ENCODE assay signal across 16 mouse cellular contexts in genomic region chr3:81925856-81926255, GRCm38 (mm10). TPM values are rescaled to one million over a fixed set of nuclear protein-coding genes. Genes with fewer than 3 reads are reported as not detected.
DNase-seq lines count a peak whose midpoint lies in the region; ATAC-seq and TF ChIP-seq lines count a peak whose summit lies in the region.
"Had no signal": no experiment of that assay in that cellular context is flagged by ENCODE, and none has a peak within 500 bp of the region (broad histone marks: within the 10 kb centered on the region; RNA-seq: fewer than 3 reads in every experiment).

No protein-coding gene starts in this region.

- under 1% methylated on average over 5 of the region's 5 CpGs for WGBS in thymus, adult 2 months

- H3K36me3 ChIP-seq in CH12.LX (replicated peaks in 1 of 2; ENCODE audit: control insufficient read depth in 1 of 2, insufficient read depth in 1 of 2, low read length in 1 of 2): no peaks in the 10 kb centered on the region
- H3K36me3 ChIP-seq in thymus, adult 2 months (ENCODE audit: control insufficient read depth, insufficient read depth, low read length): no peaks in the 10 kb centered on the region
- H3K36me3 ChIP-seq: forebrain, embryonic 10.5 days had no signal

- no peak for TF ChIP-seq POLR2A in CH12.LX (IDR thresholded peaks at IDR 0.05; ENCODE audit: low read depth, low read length)
- no peak for TF ChIP-seq POLR2A in thymus, adult 2 months (IDR thresholded peaks at IDR 0.05; ENCODE audit: control insufficient read depth, extremely low read depth, insufficient read depth, low read length, poor library complexity)

- no peak for TF ChIP-seq CTCF in layer of hippocampus, adult 2 months (conservative IDR thresholded peaks at IDR 0.05)
- no peak for TF ChIP-seq CTCF in CH12.LX (conservative IDR thresholded peaks at IDR 0.05 in 1 of 2, IDR thresholded peaks at IDR 0.05 in 1 of 2; ENCODE audit: low read depth in 2 of 2, low read length in 2 of 2)
- no peak for TF ChIP-seq CTCF in thymus, adult 2 months (IDR thresholded peaks at IDR 0.05; ENCODE audit: borderline replicate concordance, control insufficient read depth, extremely low read depth, insufficient read depth, low read length, poor library complexity)

- peaks cover 17 to 63% of the 10 kb centered on the region in 2 experiments for H3K4me1 ChIP-seq in CH12.LX (ENCODE audit: control insufficient read depth in 1 of 2, insufficient read depth in 2 of 2)
- peaks cover 6% of the 10 kb centered on the region; the same call in 1 of the 2 replicates for H3K4me1 ChIP-seq in thymus, adult 2 months (replicated peaks; ENCODE audit: control insufficient read depth, insufficient read depth, low read length)

- dilution Hi-C loops in CH12.LX (cut with MboI; ENCODE audit: extremely low pct_ligation_motif_present, extremely low pct_unique_long_range_greater_than_20kb, low sequenced_read_pairs): no loop called here

- no peak for DNase-seq in layer of hippocampus, adult 2 months (ENCODE audit: low spot score in 2 of 2)
- no peak for DNase-seq in layer of hippocampus, postnatal 25 days (ENCODE audit: extremely low spot score in 1 of 2, low spot score in 1 of 2)
- DNase-seq in CH12.LX (ENCODE audit: extremely low read depth): peak; percentile 95
- peak; percentile 51 for DNase-seq in thymus, adult 2 months
- DNase-seq in yolk sac, embryonic 10.5 days (ENCODE audit: low spot score): no peak
- no peak for DNase-seq in frontal cortex, postnatal 10 days (ENCODE audit: low spot score in 2 of 2)
- DNase-seq: cerebellum, adult 2 months; kidney, adult 11 months; lung, postnatal 14 days had no signal

- no peaks in the 10 kb centered on the region for H3K79me2 ChIP-seq in CH12.LX (replicated peaks; ENCODE audit: control insufficient read depth, extremely low read depth, insufficient read depth, poor library complexity, severe bottlenecking)

- ATAC-seq in megakaryocyte-erythroid progenitor cell, adult 5-6 weeks (replicated peaks; ENCODE audit: low FRiP score, low TSS enrichment, poor library complexity, severe bottlenecking): 0 out of 2 replicates have a peak, but pooled peaks have one; percentile 32
- ATAC-seq in erythroblast, adult 5-6 weeks (replicated peaks; ENCODE audit: low FRiP score, poor library complexity, severe bottlenecking): no peak

- no peak; the same call in 1 of the 2 replicates for TF ChIP-seq RAD21 in CH12.LX (IDR thresholded peaks at IDR 0.05; ENCODE audit: low read depth, low read length)

- H3K27me3 ChIP-seq in CH12.LX (replicated peaks): no peaks in the 10 kb centered on the region
- H3K27me3 ChIP-seq in thymus, adult 2 months (ENCODE audit: control insufficient read depth, insufficient read depth, low read length): no peaks in the 10 kb centered on the region

- no peak overlapping the region for H3K4me3 ChIP-seq in layer of hippocampus, adult 2 months
- no peak overlapping the region for H3K4me3 ChIP-seq in CH12.LX (replicated peaks in 1 of 3; ENCODE audit: low read depth in 2 of 3, low read length in 2 of 3, poor library complexity in 1 of 3)
- H3K4me3 ChIP-seq in thymus, adult 2 months (ENCODE audit: control insufficient read depth, insufficient read depth, low read length): no peak overlapping the region
- H3K4me3 ChIP-seq: forebrain, embryonic 10.5 days had no signal

- peak overlapping the region; percentile 61; the same call in 1 of the 2 replicates for H3K4me2 ChIP-seq in CH12.LX (ENCODE audit: insufficient read depth, low read depth, poor library complexity, severe bottlenecking)

- H3K9ac ChIP-seq in CH12.LX (ENCODE audit: insufficient read depth, low read depth): no peak overlapping the region

- no peaks in the 10 kb centered on the region for H3K9me3 ChIP-seq in CH12.LX (replicated peaks; ENCODE audit: low read length)
- H3K9me3 ChIP-seq: forebrain, embryonic 10.5 days had no signal

- TF ChIP-seq EP300 in CH12.LX (IDR thresholded peaks at IDR 0.05; ENCODE audit: low read length): peak; percentile 100

- in situ Hi-C loops in CH12.LX (cut with MboI; ENCODE audit: low pct_ligation_motif_present, low pct_unique_long_range_greater_than_20kb, low sequenced_read_pairs): loop anchor here (5.0 to 10.0 kb wide), 2 partner anchors 159 to 891 kb away; partner anchors contain the start of gene Pdgfc

- H3K27ac ChIP-seq in layer of hippocampus, adult 2 months: peak overlapping the region; percentile 43; the same call in 1 of the 2 replicates
- H3K27ac ChIP-seq in CH12.LX (ENCODE audit: insufficient read depth, low read depth): peak overlapping the region; percentile 68
- no peak overlapping the region for H3K27ac ChIP-seq in thymus, adult 2 months (ENCODE audit: control insufficient read depth, insufficient read depth, low read length)
- H3K27ac ChIP-seq: forebrain, embryonic 10.5 days had no signal

TF ChIP-seq in CH12.LX, 34 proteins besides CTCF, POLR2A, EP300 and RAD21 (continues in another document):
- TF ChIP-seq CHD2 (IDR thresholded peaks at IDR 0.05; ENCODE audit: low read length) (peak; percentile 89), E2F4 (IDR thresholded peaks at IDR 0.05; ENCODE audit: insufficient replicate concordance, low read depth, low read length) (no peak), NELFE (IDR thresholded peaks at IDR 0.05; ENCODE audit: low read depth, low read length) (no peak), ZNF384 (IDR thresholded peaks at IDR 0.05; ENCODE audit: low read depth, low read length) (no peak; the same call in none of the 2 replicates), NRF1 (IDR thresholded peaks at IDR 0.05; ENCODE audit: low read depth, low read length) (no peak), RCOR1 (conservative IDR thresholded peaks at IDR 0.05; ENCODE audit: low read depth, low read length) (peak; percentile 98), USF2 (conservative IDR thresholded peaks at IDR 0.05; ENCODE audit: low read depth, low read length) (no peak), USF1 (IDR thresholded peaks at IDR 0.05; ENCODE audit: low read depth, low read length) (no peak), GABPA (IDR thresholded peaks at IDR 0.05; ENCODE audit: insufficient replicate concordance, low read depth, low read length) (no peak), TBP (conservative IDR thresholded peaks at IDR 0.05; ENCODE audit: low read depth, low read length) (0 out of 2 replicates have a peak, but pooled peaks have one; percentile 24), SMC3 (IDR thresholded peaks at IDR 0.05; ENCODE audit: low read depth, low read length) (peak; percentile 3; the same call in 1 of the 2 replicates), MYC (IDR thresholded peaks at IDR 0.05; ENCODE audit: low read depth, low read length) (peak; percentile 97), UBTF (IDR thresholded peaks at IDR 0.05; ENCODE audit: low read depth, low read length) (no peak), MEF2A (IDR thresholded peaks at IDR 0.05; ENCODE audit: borderline replicate concordance, low read depth, low read length) (peak; percentile 99), HCFC1 (IDR thresholded peaks at IDR 0.05; ENCODE audit: low read depth, low read length) (peak; percentile 36; the same call in 1 of the 2 replicates), JUN (IDR thresholded peaks at IDR 0.05; ENCODE audit: insufficient read depth, low read depth, low read length) (peak; percentile 34; the same call in 1 of the 2 replicates), BHLHE40 (IDR thresholded peaks at IDR 0.05; ENCODE audit: low read depth, low read length) (peak; percentile 90), MAFK (IDR thresholded peaks at IDR 0.05; ENCODE audit: insufficient replicate concordance, low read length) (peak; percentile 91), ZC3H11A (IDR thresholded peaks at IDR 0.05; ENCODE audit: low read depth, low read length) (no peak), KAT2A (IDR thresholded peaks at IDR 0.05; ENCODE audit: insufficient replicate concordance, low read length) (no peak), CHD1 (IDR thresholded peaks at IDR 0.05; ENCODE audit: low read depth, low read length) (no peak), SIN3A (IDR thresholded peaks at IDR 0.05; ENCODE audit: low read length) (peak; percentile 81), MAZ (IDR thresholded peaks at IDR 0.05; ENCODE audit: low read depth, low read length) (no peak)

RNA-seq across cellular contexts. Expression of gene Ctso, which starts 6.5 kb away (rescaled TPM):
- 10 to 100 TPM; 19.1 to 19.9 TPM for total RNA-seq in layer of hippocampus, adult 2 months (2021)
- total RNA-seq in layer of hippocampus, postnatal 25 days (2021): 10 to 100 TPM; 16.8 to 19.8 TPM
- 20.2 and 21.1 TPM in 2 replicates for total RNA-seq in CH12.LX (2012; rRNA removed)
- total RNA-seq in CH12.LX (2014; rRNA removed): 41.7 and 42.9 TPM in 2 replicates
- 37.4 and 39.2 TPM in 2 replicates for polyA plus RNA-seq in CH12.LX (2012; ENCODE audit: insufficient read length, low read depth)
- 9.1 and 11.2 TPM in 2 replicates for total RNA-seq in megakaryocyte-erythroid progenitor cell, adult 5-6 weeks (2014; fragmentation: Nextera tagmentation)
- total RNA-seq in megakaryocyte-erythroid progenitor cell, adult 5-6 weeks (2017): 2.8 and 7.4 TPM in 2 replicates
- polyA plus RNA-seq in thymus, adult 2 months (2012; rRNA removed): 7.4 and 8.1 TPM in 2 replicates
- 3.7 and 5.6 TPM in 2 replicates for total RNA-seq in erythroblast, adult 5-6 weeks (2015; ENCODE audit: low replicate concordance)
- 0.84 and 7.1 TPM in 2 replicates for total RNA-seq in erythroblast, adult 5-6 weeks (2017; ENCODE audit: low replicate concordance)

RNA-seq across cellular contexts. Expression of gene Tdo2, which starts 50.1 kb away (rescaled TPM):
- 10 to 100 TPM; 15.9 to 16.1 TPM for total RNA-seq in layer of hippocampus, adult 2 months (2021)
- total RNA-seq in layer of hippocampus, postnatal 25 days (2021): 10 to 100 TPM; 16.3 to 19.4 TPM
- total RNA-seq in CH12.LX (2012; rRNA removed): not detected in 2 replicates
- total RNA-seq in CH12.LX (2014; rRNA removed): not detected in 2 replicates
- 0.41 and 0.86 TPM in 2 replicates for polyA plus RNA-seq in CH12.LX (2012; ENCODE audit: insufficient read length, low read depth)
- not detected in 2 replicates for total RNA-seq in megakaryocyte-erythroid progenitor cell, adult 5-6 weeks (2014; fragmentation: Nextera tagmentation)
- not detected in 2 replicates for total RNA-seq in megakaryocyte-erythroid progenitor cell, adult 5-6 weeks (2017)
- polyA plus RNA-seq in thymus, adult 2 months (2012; rRNA removed): 1.1 and 2.3 TPM in 2 replicates
- not detected in 2 replicates for total RNA-seq in erythroblast, adult 5-6 weeks (2015; ENCODE audit: low replicate concordance)
- total RNA-seq in erythroblast, adult 5-6 weeks (2017; ENCODE audit: low replicate concordance): not detected in 2 replicates

RNA-seq across cellular contexts. Expression of gene Asic5, which starts 56.2 kb away (rescaled TPM):
- not detected for total RNA-seq in layer of hippocampus, adult 2 months (2021)
- total RNA-seq in layer of hippocampus, postnatal 25 days (2021): not detected
- not detected in 2 replicates for total RNA-seq in CH12.LX (2012; rRNA removed)
- not detected in 2 replicates for total RNA-seq in CH12.LX (2014; rRNA removed)
- polyA plus RNA-seq in CH12.LX (2012; ENCODE audit: insufficient read length, low read depth): not detected in 2 replicates
- not detected in 2 replicates for total RNA-seq in megakaryocyte-erythroid progenitor cell, adult 5-6 weeks (2014; fragmentation: Nextera tagmentation)
- total RNA-seq in megakaryocyte-erythroid progenitor cell, adult 5-6 weeks (2017): not detected in 2 replicates
- polyA plus RNA-seq in thymus, adult 2 months (2012; rRNA removed): 0.08 and 0.20 TPM in 2 replicates
- not detected in 2 replicates for total RNA-seq in erythroblast, adult 5-6 weeks (2015; ENCODE audit: low replicate concordance)
- total RNA-seq in erythroblast, adult 5-6 weeks (2017; ENCODE audit: low replicate concordance): not detected in 2 replicates
- total RNA-seq: gastrocnemius, postnatal 4 days; layer of hippocampus, postnatal 10 days had no signal
- polyA plus RNA-seq: cerebellum, adult 2 months; forebrain, embryonic 10.5 days; heart, postnatal 0 days; limb, embryonic 14.5 days had no signal

Comparison
In these comparisons a context has a peak if more than half of its experiments do, and no peak if none do; other contexts are left out.
1. DNase-seq: peak in CH12.LX (single experiment) and thymus, adult 2 months (single experiment); none in layer of hippocampus, adult 2 months (0 of 2), layer of hippocampus, postnatal 25 days (0 of 2), yolk sac, embryonic 10.5 days (single experiment) and frontal cortex, postnatal 10 days (0 of 2).
2. RNA of gene Tdo2, which starts 50.1 kb away (total RNA-seq): 16.3 to 19.4 TPM in layer of hippocampus, postnatal 25 days and 15.9 to 16.1 TPM in layer of hippocampus, adult 2 months; not detected in CH12.LX, not detected in megakaryocyte-erythroid progenitor cell, adult 5-6 weeks and not detected in erythroblast, adult 5-6 weeks; every median in the first group is over 10 times any median in the second.